Mouse (Mus musculus): ENCODE data around the gene Thap3. TPM values are rescaled to one million over a fixed set of nuclear protein-coding genes. Genes with fewer than 3 reads are reported as not detected.

The Thap3 gene
- polyA plus RNA-seq, 1 experiment from 2014 or later, result 20.8 TPM

DNA sequence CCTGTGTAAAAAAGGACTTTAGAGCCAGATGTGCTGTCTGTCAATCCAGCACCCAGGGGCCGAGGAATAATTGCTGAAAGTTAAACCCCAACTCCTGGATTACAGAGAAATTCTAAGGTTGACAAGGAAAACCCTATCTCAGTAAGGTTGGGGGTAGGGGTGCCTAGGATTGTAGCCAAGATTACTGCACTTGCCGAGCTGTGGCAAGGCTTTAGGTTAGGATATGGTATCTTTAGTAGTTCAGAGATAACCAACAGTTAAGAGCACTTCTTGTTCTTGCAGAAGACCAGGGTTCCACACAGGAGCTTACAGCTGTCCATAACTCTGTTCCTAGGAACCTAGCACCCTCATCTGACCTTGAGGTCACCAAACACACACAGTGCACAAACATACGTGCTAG is 8.9 kb upstream of the Thap3 start:
- no peak for TF ChIP-seq CTCF (IDR thresholded peaks at IDR 0.05)
- DNase-seq (ENCODE audit: low read depth, low spot score), result no peak
- in situ Hi-C loops (cut with MboI; ENCODE audit: low pct_unique_long_range_greater_than_20kb), result no loop called here
- CTCF ChIA-PET, result no interaction called here
- no peak for ATAC-seq
- POLR2A ChIA-PET, result no interaction called here
- no peaks in the 10 kb centered on the region for H3K27me3 ChIP-seq

DNA sequence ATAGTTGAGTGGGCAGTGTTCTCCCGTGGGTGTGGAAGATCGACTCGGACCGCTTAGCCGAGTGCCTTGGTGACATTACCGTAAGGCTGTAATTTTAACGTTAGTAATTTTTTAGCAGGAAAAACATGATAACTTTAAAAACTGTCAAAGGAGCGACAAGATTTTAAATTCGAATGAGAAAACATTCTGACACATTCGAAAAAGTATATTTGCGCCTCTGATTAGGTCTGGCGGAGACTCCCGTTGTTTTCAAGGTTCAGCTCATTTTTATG is 8.1 kb upstream of the Thap3 start:
- CTCF ChIA-PET, result no interaction called here
- DNase-seq (ENCODE audit: low read depth, low spot score), result no peak
- in situ Hi-C loops (cut with MboI; ENCODE audit: low pct_unique_long_range_greater_than_20kb), result no loop called here

GRCm38 (mm10) chr4:151996173-151996950 is 7.6 kb upstream of the Thap3 start, which contains the start of gene Phf13:
Gene Phf13, minus strand, starts transcription at chr4:151996258.
- DNase-seq (ENCODE audit: low read depth, low spot score) (peak; percentile 86), ATAC-seq (peak; percentile 90)
- no peaks in the 10 kb centered on the region for H3K27me3 ChIP-seq
- in situ Hi-C loops (cut with MboI; ENCODE audit: low pct_unique_long_range_greater_than_20kb), result no loop called here
- no peak for TF ChIP-seq CTCF (IDR thresholded peaks at IDR 0.05)
- CTCF ChIA-PET, result no interaction called here
- POLR2A ChIA-PET, result interaction anchor here (0.7 to 1.6 kb wide), 4 partner anchors 11 to 34 kb away, joined by 3 to 8 read pairs (median 6); partner anchors contain the start of gene Klhl21

More for the DNA sequence above, 8.1 kb upstream of the Thap3 start:
- TF ChIP-seq CTCF (IDR thresholded peaks at IDR 0.05), result no peak
- POLR2A ChIA-PET, result interaction anchor here (0.9 to 1.6 kb wide), 2 partner anchors 10 to 13 kb away, joined by 4 to 8 read pairs; partner anchors contain the start of gene Klhl21
- no peaks in the 10 kb centered on the region for H3K27me3 ChIP-seq
- ATAC-seq, result no peak

DNA sequence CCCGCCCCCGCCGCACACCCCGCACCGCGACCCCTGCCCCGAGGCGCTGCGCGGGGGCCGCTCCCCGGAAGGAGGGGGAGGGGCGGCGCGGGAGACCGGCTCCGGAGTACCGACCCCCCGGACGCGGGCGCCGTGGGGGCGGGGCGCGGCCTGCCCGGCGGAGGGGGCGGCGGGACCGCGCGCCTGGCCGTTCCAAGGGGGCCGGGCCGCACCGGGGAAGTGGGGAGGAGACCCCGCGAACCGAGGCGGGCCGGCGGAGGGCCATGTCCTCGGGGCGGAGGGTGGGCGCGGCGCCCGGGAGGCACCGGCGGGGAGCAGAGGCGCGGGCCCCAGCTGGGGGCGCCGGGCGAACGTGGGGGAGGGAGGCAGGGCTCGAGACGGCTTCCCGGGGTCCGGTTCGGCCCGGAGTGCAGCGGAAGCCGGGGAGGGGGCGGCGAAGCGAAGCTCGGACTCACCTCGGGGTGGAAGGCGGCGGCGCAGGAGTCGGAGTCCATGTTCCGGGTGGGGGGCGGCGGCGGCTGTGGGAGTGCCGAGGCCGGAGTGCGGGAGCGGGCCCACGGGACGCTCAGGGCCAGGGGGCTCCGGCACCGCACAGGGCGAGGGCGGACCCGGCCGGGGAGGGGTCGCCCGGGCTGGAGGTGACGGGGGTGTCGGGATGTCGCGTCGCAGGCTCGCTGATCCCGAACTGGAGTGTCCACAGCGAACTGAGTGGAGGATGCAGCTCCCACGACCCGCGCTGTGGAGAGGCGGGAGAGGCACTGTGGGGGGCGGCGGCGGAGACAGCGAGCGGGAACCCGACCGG is 6.8 kb upstream of the Thap3 start:
- DNase-seq (ENCODE audit: low read depth, low spot score) (no peak), ATAC-seq (no peak)
- CTCF ChIA-PET, result no interaction called here
- POLR2A ChIA-PET, result interaction anchor here (0.7 to 1.6 kb wide), 3 partner anchors 14 to 34 kb away, joined by 3 to 8 read pairs (median 7); partner anchors contain the start of gene Klhl21
- H3K27me3 ChIP-seq, result no peaks in the 10 kb centered on the region
- in situ Hi-C loops (cut with MboI; ENCODE audit: low pct_unique_long_range_greater_than_20kb), result no loop called here
- no peak for TF ChIP-seq CTCF (IDR thresholded peaks at IDR 0.05)

GRCm38 (mm10) chr4:151994228-151995171 is 5.7 kb upstream of the Thap3 start:
- POLR2A ChIA-PET, result interaction anchor here (1.2 to 2.2 kb wide), 2 partner anchors 13 to 15 kb away, joined by 3 to 7 read pairs; partner anchors contain the start of gene Klhl21
- in situ Hi-C loops (cut with MboI; ENCODE audit: low pct_unique_long_range_greater_than_20kb), result no loop called here
- ATAC-seq (no peak), DNase-seq (ENCODE audit: low read depth, low spot score) (no peak)
- TF ChIP-seq CTCF (IDR thresholded peaks at IDR 0.05), result no peak
- CTCF ChIA-PET, result interaction anchor here (0.8 to 1.3 kb wide), 3 partner anchors 13 to 19 kb away, joined by 3 read pairs; no protein-coding TSS in a partner anchor
- no peaks in the 10 kb centered on the region for H3K27me3 ChIP-seq

DNA sequence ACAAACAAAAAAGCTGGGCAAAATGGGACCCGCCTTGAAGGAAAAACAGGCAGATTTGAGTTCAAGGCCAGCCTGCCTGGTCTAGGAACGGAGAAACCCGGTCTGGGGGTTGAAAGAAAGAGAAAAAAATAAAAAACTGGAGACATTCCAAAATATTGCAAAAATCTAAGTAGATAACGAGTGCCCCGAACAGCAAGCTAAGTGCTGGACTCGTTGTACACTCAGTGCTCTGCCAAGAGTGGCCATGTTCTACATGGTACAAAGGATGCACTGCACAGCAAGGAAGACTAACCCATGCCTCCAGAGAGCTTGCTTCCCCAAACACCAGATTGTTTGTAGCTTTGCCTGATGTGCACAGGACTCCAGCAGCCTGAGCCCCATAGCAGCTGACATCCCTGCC is 4.2 kb upstream of the Thap3 start:
- no peaks in the 10 kb centered on the region for H3K27me3 ChIP-seq
- no peak for TF ChIP-seq CTCF (IDR thresholded peaks at IDR 0.05)
- CTCF ChIA-PET, result interaction anchor here (0.8 to 1.3 kb wide), 2 partner anchors 11 to 35 kb away, joined by 3 read pairs; partner anchors contain the start of gene Zbtb48

DNA sequence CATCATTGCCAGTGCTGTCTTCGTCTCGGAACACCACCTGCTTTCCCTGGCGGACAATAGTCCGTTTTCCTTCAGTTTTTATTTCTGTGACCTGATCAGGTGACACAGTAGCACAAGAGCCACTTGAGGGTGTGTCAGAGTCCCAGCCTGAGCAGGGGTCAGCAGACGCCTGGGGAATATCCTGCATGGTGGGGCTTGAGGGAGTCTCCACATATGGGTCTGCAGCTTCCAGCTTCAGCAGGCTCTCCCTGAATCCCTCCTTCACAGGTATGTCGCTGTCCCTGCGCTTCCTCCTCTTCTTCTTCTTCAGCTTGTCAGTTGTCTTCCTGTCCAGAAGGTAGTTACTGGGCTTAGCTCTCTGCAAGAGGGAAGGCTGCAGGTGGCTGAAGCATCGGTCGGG is 3.3 kb upstream of the Thap3 start:
- in situ Hi-C loops (cut with MboI; ENCODE audit: low pct_unique_long_range_greater_than_20kb), result no loop called here
- POLR2A ChIA-PET, result no interaction called here
- H3K27me3 ChIP-seq, result no peaks in the 10 kb centered on the region
- CTCF ChIA-PET, result no interaction called here
- ATAC-seq (no peak), DNase-seq (ENCODE audit: low read depth, low spot score) (no peak)
- no peak for TF ChIP-seq CTCF (IDR thresholded peaks at IDR 0.05)

More for the DNA sequence above, 4.2 kb upstream of the Thap3 start:
- DNase-seq (ENCODE audit: low read depth, low spot score), result no peak
- POLR2A ChIA-PET, result interaction anchor here (0.7 to 2.2 kb wide), 2 partner anchors 16 to 45 kb away, joined by 3 to 7 read pairs; partner anchors contain the start of gene Klhl21
- ATAC-seq, result no peak
- in situ Hi-C loops (cut with MboI; ENCODE audit: low pct_unique_long_range_greater_than_20kb), result no loop called here

DNA sequence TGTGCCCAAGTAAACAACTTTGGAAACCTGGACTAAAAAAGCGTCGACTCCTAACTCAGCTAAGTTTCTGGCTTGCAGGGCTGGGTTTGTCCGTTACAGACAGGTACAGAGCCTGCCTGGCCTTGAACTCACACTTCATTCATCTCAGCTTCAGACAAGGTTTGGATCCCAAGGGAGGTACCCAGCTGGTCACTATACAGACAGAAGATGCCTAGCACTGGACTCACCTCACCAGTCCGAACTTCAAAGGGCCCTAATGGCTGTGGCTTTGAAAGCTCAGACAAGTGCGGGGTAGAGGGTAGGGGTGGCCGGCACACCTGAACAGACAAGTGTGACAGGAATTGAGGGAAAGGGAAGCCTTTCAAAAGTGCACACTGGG is 302 bp upstream of the Thap3 start:
- ChIA-PET CTCF (interaction anchor here (0.9 to 3.2 kb wide), 3 partner anchors 8 to 19 kb away, joined by 3 to 12 read pairs (median 3); partner anchors contain the start of gene Klhl21), POLR2A (interaction anchor here (0.9 to 1.3 kb wide), 2 partner anchors 20 to 22 kb away, joined by 3 to 6 read pairs; partner anchors contain the start of gene Klhl21)
- no peak for DNase-seq (ENCODE audit: low read depth, low spot score)
- no peak for TF ChIP-seq CTCF (IDR thresholded peaks at IDR 0.05)
- in situ Hi-C loops (cut with MboI; ENCODE audit: low pct_unique_long_range_greater_than_20kb), result no loop called here
- no peak for ATAC-seq
- no peaks in the 10 kb centered on the region for H3K27me3 ChIP-seq

DNA sequence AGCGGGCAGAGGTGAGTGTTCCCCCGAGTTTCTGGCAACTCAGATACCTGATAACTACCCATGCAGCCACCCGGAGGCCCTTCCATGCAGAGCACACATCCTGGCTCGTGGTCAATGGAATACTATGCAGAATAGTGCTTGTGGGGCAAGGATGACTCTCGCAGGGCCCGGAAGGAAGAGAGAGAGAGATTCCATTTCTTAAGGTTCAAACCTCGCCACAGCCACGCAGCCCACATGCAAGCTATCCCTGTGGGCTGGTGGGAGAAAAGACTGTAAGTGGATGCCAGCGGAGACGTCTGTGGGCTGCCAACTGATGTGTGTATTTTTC is 819 bp downstream of the Thap3 start:
- ATAC-seq, result no peak
- ChIA-PET POLR2A (no interaction called here), CTCF (no interaction called here)
- H3K27me3 ChIP-seq, result no peaks in the 10 kb centered on the region
- TF ChIP-seq CTCF (IDR thresholded peaks at IDR 0.05), result no peak
- in situ Hi-C loops (cut with MboI; ENCODE audit: low pct_unique_long_range_greater_than_20kb), result no loop called here
- no peak for DNase-seq (ENCODE audit: low read depth, low spot score)

DNA sequence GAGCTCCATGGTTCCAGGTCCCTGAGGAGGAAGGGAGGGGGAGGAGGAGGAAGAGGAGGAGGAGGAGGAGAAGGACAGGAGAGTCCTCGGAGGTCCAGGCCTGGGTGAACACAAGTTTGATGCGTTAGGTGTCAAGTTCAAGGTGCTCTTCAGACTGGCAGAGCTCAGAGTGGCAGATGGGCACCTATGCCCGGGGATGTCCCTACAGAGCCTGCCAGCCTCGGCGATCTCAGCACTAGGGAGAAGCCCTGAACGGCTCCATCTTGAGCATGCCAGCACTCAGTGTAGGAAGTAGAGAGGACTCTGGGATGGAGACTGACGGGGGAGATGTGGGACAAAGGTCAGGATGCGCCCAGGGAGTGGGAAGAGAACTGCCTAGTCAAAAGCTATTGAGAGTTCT is 2.1 kb downstream of the Thap3 start:
- POLR2A ChIA-PET, result interaction anchor here (0.8 kb wide), 1 partner anchor 466 kb away, joined by 3 read pairs; no protein-coding TSS in a partner anchor
- in situ Hi-C loops (cut with MboI; ENCODE audit: low pct_unique_long_range_greater_than_20kb), result no loop called here
- DNase-seq (ENCODE audit: low read depth, low spot score), result no peak
- no peaks in the 10 kb centered on the region for H3K27me3 ChIP-seq
- ATAC-seq, result no peak
- TF ChIP-seq CTCF (IDR thresholded peaks at IDR 0.05), result no peak
- CTCF ChIA-PET, result interaction anchor here (1.0 kb wide), 1 partner anchor 42 kb away, joined by 4 read pairs; no protein-coding TSS in a partner anchor

Measured in Patski (cell line).